ENCODE assay signal across 15 mouse cellular contexts in the genomic region with DNA sequence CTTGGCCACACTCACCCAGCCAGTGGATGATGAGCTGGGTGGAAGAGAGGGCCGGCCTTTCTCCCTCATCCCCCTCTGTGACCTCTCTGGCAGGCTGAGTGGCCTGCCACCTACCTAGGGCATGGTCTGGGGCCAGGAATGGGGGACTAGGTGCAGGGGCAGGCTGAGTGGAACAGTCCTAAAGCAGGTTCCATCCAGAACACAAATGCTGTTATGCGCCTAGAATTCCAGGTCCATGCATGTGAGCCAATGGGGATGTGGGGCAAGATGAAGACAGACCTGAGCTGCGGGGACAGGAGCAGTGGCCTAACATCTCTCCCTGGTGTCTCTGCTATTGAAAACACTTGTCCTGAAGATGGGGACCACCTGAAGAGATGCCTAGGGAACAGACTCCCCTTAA. TPM values are rescaled to one million over a fixed set of nuclear protein-coding genes. Genes with fewer than 3 reads are reported as not detected.
DNase-seq lines count a peak whose midpoint lies in the region; ATAC-seq and TF ChIP-seq lines count a peak whose summit lies in the region.
"Had no signal": no experiment of that assay in that cellular context is flagged by ENCODE, and none has a peak within 500 bp of the region (broad histone marks: within the 10 kb centered on the region; RNA-seq: fewer than 3 reads in every experiment).

No protein-coding gene starts in this region.

- H3K36me3 ChIP-seq in embryonic facial prominence, embryonic 14.5 days (ENCODE audit: control insufficient read depth, insufficient read depth, low read length), result no peaks in the 10 kb centered on the region
- no peaks in the 10 kb centered on the region for H3K36me3 ChIP-seq in stomach, postnatal 0 days (ENCODE audit: control insufficient read depth, insufficient read depth, low read length)
- H3K36me3 ChIP-seq: liver, embryonic 13.5 days; stomach, embryonic 15.5 days had no signal

- peak overlapping the region; percentile 2; the same call in 1 of the 2 replicates for H3K9ac ChIP-seq in embryonic facial prominence, embryonic 14.5 days (ENCODE audit: low read depth, low read length)
- H3K9ac ChIP-seq in stomach, postnatal 0 days (ENCODE audit: low read length), result no peak overlapping the region
- H3K9ac ChIP-seq: liver, embryonic 13.5 days; stomach, embryonic 15.5 days had no signal

- H3K27ac ChIP-seq in layer of hippocampus, adult 2 months, result 0 out of 2 replicates have a peak overlapping the region, but pooled peaks have one; percentile 7
- H3K27ac ChIP-seq in embryonic facial prominence, embryonic 14.5 days (replicated peaks; ENCODE audit: low read depth, low read length), result no peak overlapping the region
- no peak overlapping the region for H3K27ac ChIP-seq in stomach, postnatal 0 days (replicated peaks)
- H3K27ac ChIP-seq: liver, embryonic 13.5 days; stomach, embryonic 15.5 days had no signal

- TF ChIP-seq CTCF in layer of hippocampus, adult 2 months (conservative IDR thresholded peaks at IDR 0.05), result no peak
- TF ChIP-seq CTCF in stomach, postnatal 0 days (IDR thresholded peaks at IDR 0.05; ENCODE audit: low read depth), result no peak

- no peaks in the 10 kb centered on the region for H3K4me1 ChIP-seq in embryonic facial prominence, embryonic 14.5 days (ENCODE audit: control insufficient read depth, insufficient read depth, low read length)
- no peaks in the 10 kb centered on the region for H3K4me1 ChIP-seq in stomach, postnatal 0 days (replicated peaks; ENCODE audit: control insufficient read depth, insufficient read depth)
- H3K4me1 ChIP-seq: liver, embryonic 13.5 days; stomach, embryonic 15.5 days had no signal

- no peak overlapping the region for H3K4me2 ChIP-seq in embryonic facial prominence, embryonic 14.5 days (ENCODE audit: low read depth, low read length)
- H3K4me2 ChIP-seq in stomach, postnatal 0 days (replicated peaks; ENCODE audit: low read depth), result no peak overlapping the region
- H3K4me2 ChIP-seq: liver, embryonic 13.5 days; stomach, embryonic 15.5 days had no signal

- 96% methylated on average over 3 of the region's 3 CpGs for WGBS in embryonic facial prominence, embryonic 14.5 days
- WGBS in stomach, postnatal 0 days, result 84% methylated on average over 3 of the region's 3 CpGs

- H3K27me3 ChIP-seq in embryonic facial prominence, embryonic 14.5 days (replicated peaks; ENCODE audit: control insufficient read depth, insufficient read depth, low read length), result no peaks in the 10 kb centered on the region
- H3K27me3 ChIP-seq in stomach, postnatal 0 days (ENCODE audit: control insufficient read depth, insufficient read depth, low read length), result no peaks in the 10 kb centered on the region
- H3K27me3 ChIP-seq: stomach, embryonic 15.5 days had no signal

- no peak for DNase-seq in frontal cortex, postnatal 36 days (ENCODE audit: low spot score in 2 of 2)
- DNase-seq in layer of hippocampus, adult 2 months (ENCODE audit: low spot score in 2 of 2), result no peak
- DNase-seq in layer of hippocampus, adult 18-20 months (ENCODE audit: low spot score in 2 of 2), result no peak
- DNase-seq in embryonic facial prominence, embryonic 14.5 days (ENCODE audit: low spot score), result no peak
- DNase-seq in stomach, postnatal 0 days (ENCODE audit: low spot score), result peak; percentile 12
- no peak for DNase-seq in left cerebral cortex, adult 9 months (ENCODE audit: low spot score in 2 of 2)

- no peak for TF ChIP-seq EP300 in stomach, postnatal 0 days (optimal IDR thresholded peaks at IDR 0.05)

- H3K4me3 ChIP-seq in layer of hippocampus, adult 2 months, result no peak overlapping the region
- H3K4me3 ChIP-seq in embryonic facial prominence, embryonic 14.5 days (ENCODE audit: low read depth, low read length), result no peak overlapping the region
- H3K4me3 ChIP-seq in stomach, postnatal 0 days (ENCODE audit: low read depth, low read length), result no peak overlapping the region
- H3K4me3 ChIP-seq: liver, embryonic 13.5 days; stomach, embryonic 15.5 days had no signal

- no peaks in the 10 kb centered on the region for H3K9me3 ChIP-seq in embryonic facial prominence, embryonic 14.5 days (ENCODE audit: control insufficient read depth, low read length)
- no peaks in the 10 kb centered on the region for H3K9me3 ChIP-seq in stomach, postnatal 0 days (ENCODE audit: control insufficient read depth, low read length)
- H3K9me3 ChIP-seq: liver, embryonic 13.5 days; stomach, embryonic 15.5 days had no signal

- 0 out of 2 replicates have a peak, but pooled peaks have one; percentile 3 for ATAC-seq in frontal cortex, adult (ENCODE audit: low TSS enrichment)
- no peak for ATAC-seq in embryonic facial prominence, embryonic 14.5 days (ENCODE audit: low read depth)
- ATAC-seq in stomach, postnatal 0 days (ENCODE audit: low FRiP score, low TSS enrichment), result no peak

RNA-seq across cellular contexts. Expression of gene Samd8, which starts 9.0 kb away (rescaled TPM):
- total RNA-seq in layer of hippocampus, adult 2 months (2021), result 10 to 100 TPM; 79.3 to 82.6 TPM
- total RNA-seq in layer of hippocampus, adult 18-20 months (2021), result 10 to 100 TPM; 82.2 to 86.3 TPM
- 11.6 and 13.7 TPM in 2 replicates for polyA plus RNA-seq in embryonic facial prominence, embryonic 14.5 days (2014; fragmentation: Nextera tagmentation; extraction: Ambion mirVana)
- polyA plus RNA-seq in stomach, postnatal 0 days (2015; fragmentation: Nextera tagmentation; extraction: Ambion mirVana), result 15.3 and 15.9 TPM in 2 replicates

RNA-seq across cellular contexts. Expression of gene Dusp13, which starts 9.7 kb away (rescaled TPM):
- total RNA-seq in layer of hippocampus, adult 2 months (2021), result under 1 TPM; 0.32 to 0.84 TPM
- under 1 TPM; 0.62 to 0.68 TPM for total RNA-seq in layer of hippocampus, adult 18-20 months (2021)
- polyA plus RNA-seq in embryonic facial prominence, embryonic 14.5 days (2014; fragmentation: Nextera tagmentation; extraction: Ambion mirVana), result 1.4 and 2.2 TPM in 2 replicates
- polyA plus RNA-seq in stomach, postnatal 0 days (2015; fragmentation: Nextera tagmentation; extraction: Ambion mirVana), result 1.9 and 2.5 TPM in 2 replicates
- total RNA-seq: common myeloid progenitor, adult 5-6 weeks; granulocyte monocyte progenitor cell, adult 5-6 weeks; left cerebral cortex, postnatal 4 days had no signal
- polyA plus RNA-seq: heart, embryonic 14.5 days; liver, embryonic 13.5 days; stomach, embryonic 15.5 days had no signal

RNA-seq across cellular contexts. Expression of gene Dupd1, which starts 26.9 kb away (rescaled TPM):
- under 1 TPM in 1 of 2 experiments, not detected in 1; 0.42 TPM for total RNA-seq in layer of hippocampus, adult 2 months (2021)
- total RNA-seq in layer of hippocampus, adult 18-20 months (2021), result under 1 TPM; 0.45 to 0.48 TPM
- 0.55 and 0.95 TPM in 2 replicates for polyA plus RNA-seq in embryonic facial prominence, embryonic 14.5 days (2014; fragmentation: Nextera tagmentation; extraction: Ambion mirVana)
- polyA plus RNA-seq in stomach, postnatal 0 days (2015; fragmentation: Nextera tagmentation; extraction: Ambion mirVana), result not detected in 2 replicates
- total RNA-seq: common myeloid progenitor, adult 5-6 weeks; granulocyte monocyte progenitor cell, adult 5-6 weeks; left cerebral cortex, postnatal 4 days had no signal
- polyA plus RNA-seq: cerebellum, adult 2 months; liver, embryonic 13.5 days; small intestine, adult 2 months; stomach, embryonic 15.5 days had no signal
